In the genomic region with DNA sequence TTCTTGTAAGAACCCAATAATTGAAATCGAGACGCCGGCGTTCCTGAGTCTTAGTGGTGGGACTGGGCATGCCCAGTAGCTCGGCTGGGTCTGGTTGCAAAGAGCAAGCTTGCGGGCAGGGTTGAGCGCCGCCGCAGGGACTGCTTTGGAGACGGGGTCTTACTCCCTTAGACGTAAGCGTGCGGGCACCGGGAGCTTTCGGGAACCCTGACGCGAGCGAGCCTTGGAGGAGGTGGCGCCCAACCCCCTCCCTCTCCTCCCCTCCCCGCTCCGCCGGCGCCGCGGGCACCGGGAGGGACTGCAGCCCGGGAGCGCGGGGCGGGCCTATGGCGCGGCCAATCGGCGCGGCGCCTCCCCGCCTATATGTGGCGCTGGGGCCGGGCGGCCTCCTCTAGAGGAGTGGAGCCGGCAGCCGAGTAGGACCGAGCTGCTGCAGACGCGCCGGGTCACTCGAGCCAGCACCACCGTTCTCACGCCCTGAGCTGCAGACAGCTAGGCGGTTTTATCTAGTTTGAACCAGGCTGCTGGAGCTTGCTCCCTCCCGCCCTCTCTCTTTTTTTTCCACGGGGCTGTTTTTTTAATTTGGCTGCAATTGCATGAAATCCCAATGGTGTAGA, we compare ENCODE assay signal across 8 mouse cellular contexts. TPM values are rescaled to one million over a fixed set of nuclear protein-coding genes. Genes with fewer than 3 reads are reported as not detected.
A peak's percentile ranks its signal among the peaks of the same experiment; 100 is the strongest.
DNase-seq lines count a peak whose midpoint lies in the region; ATAC-seq and TF ChIP-seq lines count a peak whose summit lies in the region.

No protein-coding gene starts in this region.

- H3K27ac ChIP-seq in ES-Bruce4 (ENCODE audit: insufficient read depth, low read length), result peak overlapping the region; percentile 89
- peak overlapping the region; percentile 100 for H3K27ac ChIP-seq in forebrain, embryonic 12.5 days
- H3K27ac ChIP-seq in heart, postnatal 0 days (ENCODE audit: low read depth), result peak overlapping the region; percentile 99
- peak overlapping the region; percentile 93 for H3K27ac ChIP-seq in liver, embryonic 15.5 days (replicated peaks)
- peak overlapping the region; percentile 99 for H3K27ac ChIP-seq in neural tube, embryonic 11.5 days (ENCODE audit: low read depth, low read length)
- peak overlapping the region; percentile 100 for H3K27ac ChIP-seq in stomach, embryonic 16.5 days (ENCODE audit: low read length)

- H3K9me3 ChIP-seq in ES-Bruce4 (replicated peaks; ENCODE audit: control insufficient read depth, insufficient read depth, low read length, poor library complexity, severe bottlenecking), result no peaks in the 10 kb centered on the region
- H3K9me3 ChIP-seq in forebrain, embryonic 12.5 days, result no peaks in the 10 kb centered on the region
- no peaks in the 10 kb centered on the region for H3K9me3 ChIP-seq in heart, postnatal 0 days (replicated peaks; ENCODE audit: control insufficient read depth, low read length)
- H3K9me3 ChIP-seq in liver, embryonic 15.5 days (replicated peaks), result no peaks in the 10 kb centered on the region
- H3K9me3 ChIP-seq in neural tube, embryonic 11.5 days (ENCODE audit: control insufficient read depth, low read length), result no peaks in the 10 kb centered on the region
- H3K9me3 ChIP-seq in stomach, embryonic 16.5 days (replicated peaks; ENCODE audit: control insufficient read depth, low read length), result no peaks in the 10 kb centered on the region

- TF ChIP-seq EP300 in ES-Bruce4 (IDR thresholded peaks at IDR 0.05; ENCODE audit: insufficient read depth, low read depth, low read length), result peak; percentile 74
- TF ChIP-seq EP300 in heart, postnatal 0 days (IDR thresholded peaks at IDR 0.05; ENCODE audit: low read depth), result peak; percentile 92

- TF ChIP-seq POLR2A in ES-Bruce4 (IDR thresholded peaks at IDR 0.05; ENCODE audit: insufficient read depth, low read length), result peak; percentile 99

- peaks cover 2% of the 10 kb centered on the region for H3K4me1 ChIP-seq in ES-Bruce4 (ENCODE audit: control insufficient read depth, insufficient read depth, low read length)
- H3K4me1 ChIP-seq in forebrain, embryonic 12.5 days, result peaks cover 31% of the 10 kb centered on the region
- peaks cover 14% of the 10 kb centered on the region; the same call in 1 of the 2 replicates for H3K4me1 ChIP-seq in heart, postnatal 0 days (ENCODE audit: control insufficient read depth, insufficient read depth)
- H3K4me1 ChIP-seq in liver, embryonic 15.5 days (replicated peaks), result peaks cover 34% of the 10 kb centered on the region
- H3K4me1 ChIP-seq in neural tube, embryonic 11.5 days (ENCODE audit: control insufficient read depth, insufficient read depth, low read length), result peaks cover 17% of the 10 kb centered on the region
- peaks cover 12% of the 10 kb centered on the region for H3K4me1 ChIP-seq in stomach, embryonic 16.5 days (ENCODE audit: control insufficient read depth, insufficient read depth, low read length)

- H3K4me2 ChIP-seq in forebrain, embryonic 12.5 days, result peak overlapping the region; percentile 92
- peak overlapping the region; percentile 74 for H3K4me2 ChIP-seq in heart, postnatal 0 days (ENCODE audit: low read depth, low read length)
- peak overlapping the region; percentile 87 for H3K4me2 ChIP-seq in liver, embryonic 15.5 days
- H3K4me2 ChIP-seq in neural tube, embryonic 11.5 days (ENCODE audit: low read depth), result peak overlapping the region; percentile 95
- peak overlapping the region; percentile 84 for H3K4me2 ChIP-seq in stomach, embryonic 16.5 days (ENCODE audit: low read depth, low read length)

- H3K4me3 ChIP-seq in ES-Bruce4 (ENCODE audit: low read depth, low read length), result peak overlapping the region; percentile 86
- peak overlapping the region; percentile 61 for H3K4me3 ChIP-seq in forebrain, embryonic 12.5 days (replicated peaks)
- peak overlapping the region; percentile 73 for H3K4me3 ChIP-seq in heart, postnatal 0 days (ENCODE audit: low read depth, low read length)
- peak overlapping the region; percentile 80 for H3K4me3 ChIP-seq in liver, embryonic 15.5 days (replicated peaks)
- H3K4me3 ChIP-seq in neural tube, embryonic 11.5 days (ENCODE audit: low read depth, low read length), result peak overlapping the region; percentile 55
- peak overlapping the region; percentile 72 for H3K4me3 ChIP-seq in stomach, embryonic 16.5 days (replicated peaks; ENCODE audit: low read length)

- H3K36me3 ChIP-seq in ES-Bruce4 (ENCODE audit: control insufficient read depth, insufficient read depth, low read length, poor library complexity, severe bottlenecking), result peaks cover 26% of the 10 kb centered on the region
- H3K36me3 ChIP-seq in forebrain, embryonic 12.5 days (replicated peaks), result peaks cover 22% of the 10 kb centered on the region
- peaks cover 20% of the 10 kb centered on the region for H3K36me3 ChIP-seq in heart, postnatal 0 days (replicated peaks; ENCODE audit: control insufficient read depth, insufficient read depth, low read length)
- H3K36me3 ChIP-seq in liver, embryonic 15.5 days (replicated peaks), result peaks cover 24% of the 10 kb centered on the region
- peaks cover 9% of the 10 kb centered on the region; the same call in 1 of the 2 replicates for H3K36me3 ChIP-seq in neural tube, embryonic 11.5 days (ENCODE audit: control insufficient read depth, insufficient read depth, low read length)
- 0 out of 2 replicates have a peak, but pooled peaks cover 15% of the 10 kb centered on the region for H3K36me3 ChIP-seq in stomach, embryonic 16.5 days (ENCODE audit: control insufficient read depth, insufficient read depth, low read length)

- DNase-seq in c-Kit-positive CD71-positive TER-119-positive erythroid progenitor cells, embryonic 14.5 days (ENCODE audit: low spot score), result peak; percentile 89
- peak; percentile 96 for DNase-seq in heart, postnatal 0 days (ENCODE audit: low spot score)
- peak; percentile 96 for DNase-seq in kidney, postnatal 36 days
- peak; percentile 98 for DNase-seq in neural tube, embryonic 11.5 days (ENCODE audit: low spot score)

- WGBS in forebrain, embryonic 12.5 days, result under 1% methylated on average over 40 of the region's 52 CpGs
- 1% methylated on average over 44 of the region's 52 CpGs for WGBS in heart, postnatal 0 days
- under 1% methylated on average over 52 of the region's 52 CpGs for WGBS in liver, embryonic 15.5 days (ENCODE audit: insufficient replicate concordance)
- WGBS in neural tube, embryonic 11.5 days, result 0% methylated on average over 51 of the region's 52 CpGs
- WGBS in stomach, embryonic 16.5 days, result 0% methylated on average over 41 of the region's 52 CpGs

- peak; percentile 95 for ATAC-seq in forebrain, embryonic 12.5 days (ENCODE audit: low FRiP score)
- ATAC-seq in heart, postnatal 0 days (ENCODE audit: insufficient read depth, low read depth), result peak; percentile 90
- peak; percentile 97 for ATAC-seq in liver, embryonic 15.5 days (ENCODE audit: insufficient read depth)
- peak; percentile 90 for ATAC-seq in neural tube, embryonic 11.5 days (ENCODE audit: insufficient read depth, low FRiP score, low TSS enrichment)
- peak; percentile 95 for ATAC-seq in stomach, embryonic 16.5 days (ENCODE audit: insufficient read depth, low FRiP score)

- peak overlapping the region; percentile 88 for H3K9ac ChIP-seq in ES-Bruce4 (ENCODE audit: low read depth, poor library complexity, severe bottlenecking)
- H3K9ac ChIP-seq in forebrain, embryonic 12.5 days, result peak overlapping the region; percentile 96
- H3K9ac ChIP-seq in heart, postnatal 0 days (replicated peaks; ENCODE audit: low read depth, low read length), result peak overlapping the region; percentile 90
- H3K9ac ChIP-seq in liver, embryonic 15.5 days, result peak overlapping the region; percentile 89
- peak overlapping the region; percentile 97 for H3K9ac ChIP-seq in neural tube, embryonic 11.5 days (ENCODE audit: low read length)
- peak overlapping the region; percentile 98 for H3K9ac ChIP-seq in stomach, embryonic 16.5 days (ENCODE audit: low read length)

- TF ChIP-seq CTCF in ES-Bruce4 (IDR thresholded peaks at IDR 0.05; ENCODE audit: low read depth, low read length), result no peak
- TF ChIP-seq CTCF in heart, postnatal 0 days (IDR thresholded peaks at IDR 0.05; ENCODE audit: low read depth), result no peak; the same call in 1 of the 2 replicates

- no peaks in the 10 kb centered on the region for H3K27me3 ChIP-seq in ES-Bruce4 (ENCODE audit: control insufficient read depth, insufficient read depth, low read length, poor library complexity, severe bottlenecking)
- H3K27me3 ChIP-seq in forebrain, embryonic 12.5 days, result no peaks in the 10 kb centered on the region
- no peaks in the 10 kb centered on the region for H3K27me3 ChIP-seq in heart, postnatal 0 days (ENCODE audit: control insufficient read depth, insufficient read depth, low read length)
- H3K27me3 ChIP-seq in liver, embryonic 15.5 days, result no peaks in the 10 kb centered on the region
- H3K27me3 ChIP-seq in neural tube, embryonic 11.5 days (ENCODE audit: control insufficient read depth, insufficient read depth, low read length), result no peaks in the 10 kb centered on the region
- H3K27me3 ChIP-seq in stomach, embryonic 16.5 days (ENCODE audit: control insufficient read depth, insufficient read depth, low read length), result no peaks in the 10 kb centered on the region

RNA-seq across cellular contexts. Expression of a gene that starts 52.5 kb away (rescaled TPM):
- 6.1 and 6.4 TPM in 2 replicates for polyA plus RNA-seq in ES-Bruce4 (2011; ENCODE audit: insufficient read depth, insufficient read length, low read depth, missing spikeins)
- 43.4 and 45.3 TPM in 2 replicates for polyA plus RNA-seq in forebrain, embryonic 12.5 days (2016; fragmentation: Nextera tagmentation; extraction: Ambion mirVana)
- total RNA-seq in heart, postnatal 0 days (2014; rRNA removed; ENCODE audit: low replicate concordance), result 0.54 and 7.2 TPM in 2 replicates
- polyA plus RNA-seq in heart, postnatal 0 days (2015; fragmentation: Nextera tagmentation; extraction: Ambion mirVana), result 2.3 and 3.1 TPM in 2 replicates
- polyA plus RNA-seq in liver, embryonic 15.5 days (2015; fragmentation: Nextera tagmentation; extraction: Ambion mirVana), result 0.83 and 1.0 TPM in 2 replicates
- 44.7 and 47.1 TPM in 2 replicates for polyA plus RNA-seq in neural tube, embryonic 11.5 days (2014; fragmentation: Nextera tagmentation; extraction: Ambion mirVana)
- polyA plus RNA-seq in stomach, embryonic 16.5 days (2015; fragmentation: Nextera tagmentation; extraction: Ambion mirVana), result 7.8 and 8.8 TPM in 2 replicates

Comparison
In these comparisons a context has a peak if more than half of its experiments do, and no peak if none do; other contexts are left out.
1. Peak in every context shown above with its lines: DNase-seq, ATAC-seq, H3K4me3 ChIP-seq and H3K27ac ChIP-seq.